Mouse (Mus musculus): ENCODE measurements around the gene Lrig1. TPM values are rescaled to one million over a fixed set of nuclear protein-coding genes. Genes with fewer than 3 reads are reported as not detected.

Lrig1 gene
- polyA plus RNA-seq (2017; shearing (Covaris generic)) = 105 TPM

DNA sequence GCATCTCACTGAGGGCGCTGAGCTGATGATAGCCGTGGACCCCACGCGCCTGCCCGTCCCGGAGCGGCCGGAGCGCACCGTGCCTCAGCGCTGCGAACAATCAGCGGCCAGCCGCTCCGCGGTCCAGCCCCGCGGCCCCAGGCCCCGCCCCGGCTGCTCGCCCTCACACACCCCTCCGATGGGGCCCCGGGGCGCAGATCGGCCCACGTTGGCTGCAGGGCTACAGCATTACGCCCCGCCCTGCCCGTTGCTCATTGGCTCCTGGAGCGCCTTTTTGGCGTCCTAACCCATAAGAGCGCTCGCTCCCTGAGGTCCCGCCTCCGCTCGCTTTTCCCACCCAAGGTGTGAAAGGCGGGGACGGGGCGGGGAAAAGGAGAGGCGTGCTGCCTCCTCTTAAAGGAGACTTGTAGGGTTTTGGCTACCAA is at the start of gene Lrig1:
Lrig1 (minus strand) TSS at position 92 of the 425 bp plus-strand sequence.

Other genes with a start within 250 kb of the Lrig1 start
- gene Slc25a26, start 199.8 kb downstream of the Lrig1 start, polyA plus RNA-seq (2017; shearing (Covaris generic)) = 10.7 TPM

Measured in naive thymus-derived CD4-positive, alpha-beta T cell, adult 5 months (primary cell).